9 mouse cellular contexts compared by ENCODE assay signal in genomic region chr17:88627150-88627549, GRCm38 (mm10). TPM values are rescaled to one million over a fixed set of nuclear protein-coding genes. Genes with fewer than 3 reads are reported as not detected.
DNase-seq lines count a peak whose midpoint lies in the region; ATAC-seq and TF ChIP-seq lines count a peak whose summit lies in the region.
"Had no signal": no experiment of that assay in that cellular context is flagged by ENCODE, and none has a peak within 500 bp of the region (broad histone marks: within the 10 kb centered on the region; RNA-seq: fewer than 3 reads in every experiment).

No protein-coding gene starts in this region.

- H3K4me2 ChIP-seq in lung, embryonic 14.5 days = peak overlapping the region; percentile 56
- H3K4me2 ChIP-seq in heart, embryonic 15.5 days = peak overlapping the region; percentile 54
- peak overlapping the region; percentile 20 for H3K4me2 ChIP-seq in stomach, embryonic 16.5 days (ENCODE audit: low read depth, low read length)

- H3K4me1 ChIP-seq in lung, embryonic 14.5 days (ENCODE audit: insufficient read depth) = peaks cover 43% of the 10 kb centered on the region
- H3K4me1 ChIP-seq in heart, embryonic 15.5 days (replicated peaks) = peaks cover 68% of the 10 kb centered on the region
- peaks cover 56% of the 10 kb centered on the region for H3K4me1 ChIP-seq in stomach, embryonic 16.5 days (ENCODE audit: control insufficient read depth, insufficient read depth, low read length)

- no peak for TF ChIP-seq CTCF in lung, embryonic 14.5 days (IDR thresholded peaks at IDR 0.05; ENCODE audit: low read depth)

- no peaks in the 10 kb centered on the region for H3K9me3 ChIP-seq in lung, embryonic 14.5 days (ENCODE audit: low read depth, low read length)
- no peaks in the 10 kb centered on the region for H3K9me3 ChIP-seq in heart, embryonic 15.5 days (replicated peaks)
- no peaks in the 10 kb centered on the region for H3K9me3 ChIP-seq in stomach, embryonic 16.5 days (replicated peaks; ENCODE audit: control insufficient read depth, low read length)

- no peaks in the 10 kb centered on the region for H3K36me3 ChIP-seq in lung, embryonic 14.5 days (ENCODE audit: insufficient read depth)
- 0 out of 2 replicates have a peak, but pooled peaks cover 4% of the 10 kb centered on the region for H3K36me3 ChIP-seq in heart, embryonic 15.5 days
- peaks cover 4% of the 10 kb centered on the region; the same call in 1 of the 2 replicates for H3K36me3 ChIP-seq in stomach, embryonic 16.5 days (ENCODE audit: control insufficient read depth, insufficient read depth, low read length)

- peak; percentile 31 for DNase-seq in lung, embryonic 14.5 days
- no peak for DNase-seq in lung, postnatal 4 days
- peak; percentile 89 for DNase-seq in large intestine, adult 2 months (ENCODE audit: low read depth, low spot score)
- no peak for DNase-seq in gastrocnemius, adult 8-10 months (ENCODE audit: low spot score in 2 of 2)
- no peak for DNase-seq in thymus, postnatal 0 days (ENCODE audit: low spot score)
- DNase-seq: cerebellum, postnatal 25 days had no signal

- no peaks in the 10 kb centered on the region for H3K27me3 ChIP-seq in lung, embryonic 14.5 days (ENCODE audit: insufficient read depth, low read length)
- H3K27me3 ChIP-seq in heart, embryonic 15.5 days = no peaks in the 10 kb centered on the region
- H3K27me3 ChIP-seq in stomach, embryonic 16.5 days (ENCODE audit: control insufficient read depth, insufficient read depth, low read length) = no peaks in the 10 kb centered on the region

- H3K4me3 ChIP-seq in lung, embryonic 14.5 days (ENCODE audit: low read depth, low read length) = peak overlapping the region; percentile 10; the same call in 1 of the 2 replicates
- H3K4me3 ChIP-seq in heart, embryonic 15.5 days = peak overlapping the region; percentile 31
- H3K4me3 ChIP-seq in stomach, embryonic 16.5 days (replicated peaks; ENCODE audit: low read length) = peak overlapping the region; percentile 12; the same call in 1 of the 2 replicates

- H3K27ac ChIP-seq in lung, embryonic 14.5 days (ENCODE audit: low read depth) = peak overlapping the region; percentile 99
- peak overlapping the region; percentile 93 for H3K27ac ChIP-seq in heart, embryonic 15.5 days
- peak overlapping the region; percentile 78 for H3K27ac ChIP-seq in stomach, embryonic 16.5 days (ENCODE audit: low read length)

- 38% methylated on average over 7 of the region's 7 CpGs for WGBS in lung, embryonic 14.5 days
- WGBS in heart, embryonic 15.5 days = 55% methylated on average over 7 of the region's 7 CpGs
- 9% methylated on average over 7 of the region's 7 CpGs for WGBS in large intestine, adult 2 months
- 37% methylated on average over 7 of the region's 7 CpGs for WGBS in stomach, embryonic 16.5 days

- H3K9ac ChIP-seq in lung, embryonic 14.5 days = peak overlapping the region; percentile 26; the same call in 1 of the 2 replicates
- H3K9ac ChIP-seq in heart, embryonic 15.5 days = no peak overlapping the region
- peak overlapping the region; percentile 19; the same call in 1 of the 2 replicates for H3K9ac ChIP-seq in stomach, embryonic 16.5 days (ENCODE audit: low read length)

- ATAC-seq in lung, embryonic 14.5 days (ENCODE audit: insufficient read depth) = no peak
- ATAC-seq in heart, embryonic 15.5 days (replicated peaks; ENCODE audit: insufficient number of reproducible peaks, insufficient read depth, low FRiP score, low read depth) = no peak
- ATAC-seq in stomach, embryonic 16.5 days (ENCODE audit: insufficient read depth, low FRiP score) = no peak
- ATAC-seq in CD4-positive, CD25-positive, alpha-beta regulatory T cell, adult 4 months = no peak

RNA-seq across cellular contexts. Expression of gene Ston1, which starts 29.7 kb away (rescaled TPM):
- polyA plus RNA-seq in lung, embryonic 14.5 days (2014; fragmentation: Nextera tagmentation; extraction: Ambion mirVana) = 11.0 and 11.7 TPM in 2 replicates
- polyA plus RNA-seq in heart, embryonic 15.5 days (2015; fragmentation: Nextera tagmentation; extraction: Ambion mirVana) = 5.0 and 6.8 TPM in 2 replicates
- 3.2 and 9.7 TPM in 2 replicates for polyA plus RNA-seq in large intestine, adult 2 months (2012; rRNA removed)
- 2.5 and 5.3 TPM in 2 replicates for polyA plus RNA-seq in stomach, embryonic 16.5 days (2015; fragmentation: Nextera tagmentation; extraction: Ambion mirVana)
- total RNA-seq in gastrocnemius, adult 8-10 months (2022) = 1 to 10 TPM; 2.8 to 7.0 (median 3.9) TPM
- polyA plus RNA-seq in CD4-positive, CD25-positive, alpha-beta regulatory T cell, adult 4 months (2017; shearing (Covaris generic)) = 1 to 10 TPM; 2.1 to 2.9 TPM
- 3.4 and 3.8 TPM in 2 replicates for polyA plus RNA-seq in thymus, postnatal 0 days (2015; fragmentation: Nextera tagmentation; extraction: Ambion mirVana)

RNA-seq across cellular contexts. Expression of gene Gtf2a1l, which starts 41.3 kb away (rescaled TPM):
- not detected in 2 replicates for polyA plus RNA-seq in lung, embryonic 14.5 days (2014; fragmentation: Nextera tagmentation; extraction: Ambion mirVana)
- polyA plus RNA-seq in heart, embryonic 15.5 days (2015; fragmentation: Nextera tagmentation; extraction: Ambion mirVana) = 0.08 and 0.09 TPM in 2 replicates
- not detected in 2 replicates for polyA plus RNA-seq in large intestine, adult 2 months (2012; rRNA removed)
- polyA plus RNA-seq in stomach, embryonic 16.5 days (2015; fragmentation: Nextera tagmentation; extraction: Ambion mirVana) = 0.26 and 0.41 TPM in 2 replicates
- total RNA-seq in gastrocnemius, adult 8-10 months (2022) = not detected
- not detected for polyA plus RNA-seq in CD4-positive, CD25-positive, alpha-beta regulatory T cell, adult 4 months (2017; shearing (Covaris generic))
- not detected in 2 replicates for polyA plus RNA-seq in thymus, postnatal 0 days (2015; fragmentation: Nextera tagmentation; extraction: Ambion mirVana)

Comparison
In these comparisons a context has a peak if more than half of its experiments do, and no peak if none do; other contexts are left out.
1. DNase-seq: peak in lung, embryonic 14.5 days (single experiment) and large intestine, adult 2 months (single experiment); none in lung, postnatal 4 days (0 of 2), gastrocnemius, adult 8-10 months (0 of 2) and thymus, postnatal 0 days (single experiment).
2. Peak in every context shown above with its lines, with median percentiles within 50 percentile points of each other: H3K27ac ChIP-seq, H3K4me2 ChIP-seq and H3K4me3 ChIP-seq.